Comparison of ENCODE assay signal across 8 mouse cellular contexts in genomic region chr2:29523918-29524811, GRCm38 (mm10).
DNase-seq lines count a peak whose midpoint lies in the region; ATAC-seq and TF ChIP-seq lines count a peak whose summit lies in the region.

No protein-coding gene starts in this region.

- no peak overlapping the region for H3K27ac ChIP-seq in gastrocnemius, adult 2 months
- peak overlapping the region; percentile 45 for H3K27ac ChIP-seq in forebrain, embryonic 15.5 days (replicated peaks)
- peak overlapping the region; percentile 75 for H3K27ac ChIP-seq in kidney, embryonic 15.5 days

- H3K9me3 ChIP-seq in forebrain, embryonic 15.5 days = no peaks in the 10 kb centered on the region
- H3K9me3 ChIP-seq in kidney, embryonic 15.5 days (replicated peaks) = no peaks in the 10 kb centered on the region

- intact Hi-C loops in gastrocnemius, adult 2 months (cut with DNase I) = no loop called here
- intact Hi-C loops in gastrocnemius, postnatal 14 days (cut with DNase I; ENCODE audit: low total_unique reads) = no loop called here
- intact Hi-C loops in left cerebral cortex, postnatal 14 days (cut with DNase I) = no loop called here

- POLR2A ChIA-PET in Patski (lab: Charles Lee) = no interaction called here

- no peaks in the 10 kb centered on the region for H3K27me3 ChIP-seq in Patski
- H3K27me3 ChIP-seq in forebrain, embryonic 15.5 days = no peaks in the 10 kb centered on the region
- no peaks in the 10 kb centered on the region for H3K27me3 ChIP-seq in kidney, embryonic 15.5 days

- H3K4me1 ChIP-seq in forebrain, embryonic 15.5 days = peaks cover 67% of the 10 kb centered on the region
- H3K4me1 ChIP-seq in kidney, embryonic 15.5 days = peaks cover 40% of the 10 kb centered on the region

- DNase-seq in gastrocnemius, adult 2 months = peak; percentile 29
- DNase-seq in gastrocnemius, postnatal 14 days = no peak
- peak; percentile 19 for DNase-seq in Patski (ENCODE audit: low read depth, low spot score)
- DNase-seq in right cerebral cortex, adult 18-20 months = no peak
- no peak for DNase-seq in spleen, adult 12 weeks (ENCODE audit: low spot score)
- DNase-seq in left cerebral cortex, postnatal 14 days (ENCODE audit: low spot score in 2 of 2) = no peak

- in situ Hi-C loops in Patski (cut with MboI; ENCODE audit: low pct_unique_long_range_greater_than_20kb) = no loop called here

- no peak for TF ChIP-seq CTCF in gastrocnemius, adult 2 months (IDR thresholded peaks at IDR 0.05)
- no peak for TF ChIP-seq CTCF in Patski (IDR thresholded peaks at IDR 0.05)

- H3K9ac ChIP-seq in forebrain, embryonic 15.5 days (replicated peaks) = no peak overlapping the region
- no peak overlapping the region for H3K9ac ChIP-seq in kidney, embryonic 15.5 days

- H3K36me3 ChIP-seq in forebrain, embryonic 15.5 days = no peaks in the 10 kb centered on the region
- no peaks in the 10 kb centered on the region for H3K36me3 ChIP-seq in kidney, embryonic 15.5 days

- peak; percentile 10 for ATAC-seq in Patski
- ATAC-seq in forebrain, embryonic 15.5 days (replicated peaks) = no peak
- ATAC-seq in kidney, embryonic 15.5 days (replicated peaks; ENCODE audit: low FRiP score) = peak; percentile 17; the same call in 1 of the 2 replicates

- no peak overlapping the region for H3K4me2 ChIP-seq in forebrain, embryonic 15.5 days (replicated peaks)
- no peak overlapping the region for H3K4me2 ChIP-seq in kidney, embryonic 15.5 days

- H3K4me3 ChIP-seq in gastrocnemius, adult 2 months = no peak overlapping the region
- H3K4me3 ChIP-seq in forebrain, embryonic 15.5 days = no peak overlapping the region
- no peak overlapping the region for H3K4me3 ChIP-seq in kidney, embryonic 15.5 days (replicated peaks)

- 54% methylated on average over 12 of the region's 12 CpGs for WGBS in forebrain, embryonic 15.5 days
- WGBS in kidney, embryonic 15.5 days = 59% methylated on average over 12 of the region's 12 CpGs

- CTCF ChIA-PET in Patski (lab: Charles Lee) = interaction anchor here (1.8 kb wide), 1 partner anchor 13 kb away, joined by 4 read pairs; no protein-coding TSS in a partner anchor

Comparison
In these comparisons a context has a peak if more than half of its experiments do, and no peak if none do; other contexts are left out.
1. DNase-seq: peak in gastrocnemius, adult 2 months (single experiment) and Patski (single experiment); none in gastrocnemius, postnatal 14 days (single experiment), right cerebral cortex, adult 18-20 months (single experiment), spleen, adult 12 weeks (single experiment) and left cerebral cortex, postnatal 14 days (0 of 2).